Mouse (Mus musculus) MEL (cell line): ENCODE measurements around the gene Uncx. TPM values are rescaled to one million over a fixed set of nuclear protein-coding genes. Genes with fewer than 3 reads are reported as not detected.

ENCODE experiments used
- DNase-seq: peaks from one replicate; pipeline ENCODE4 v3.0.0; 2011; ENCODE audit warnings: low read depth, low spot score
- H3K27ac ChIP-seq: 2 replicates; pipeline ENCODE4 v1.5.1; 2012; ENCODE audit warnings: low read depth, mild to moderate bottlenecking, control low read depth, low read length, moderate library complexity; ENCODE audit not compliant: control insufficient read depth
- H3K27me3 ChIP-seq, 2 experiments: fragments of 150-350 bp in 1 of 2; sonication (generic) in 1 of 2; 2 replicates each; pipeline ENCODE4 v1.6.1; 2012; ENCODE audit warnings: low read length in 2 of 2, mild to moderate bottlenecking in 2 of 2, improper control_type of control experiment in 1 of 2, moderate library complexity in 1 of 2; ENCODE audit not compliant: insufficient read depth in 2 of 2, control insufficient read depth in 1 of 2
- H3K36me3 ChIP-seq, 2 experiments: 2 replicates each; pipeline ENCODE4 v1.6.1; 2012 to 2014; ENCODE audit warnings: low read length in 2 of 2, improper control_type of control experiment in 1 of 2, inconsistent platforms in 1 of 2, mild to moderate bottlenecking in 1 of 2; ENCODE audit not compliant: insufficient read depth in 2 of 2, control insufficient read depth in 1 of 2
- H3K4me1 ChIP-seq, 2 experiments: fragments of 150-350 bp in 1 of 2; sonication (generic) in 1 of 2; 2 replicates each; pipeline ENCODE4 v1.6.1; 2012; ENCODE audit warnings: low read length in 2 of 2, improper control_type of control experiment in 1 of 2, mild to moderate bottlenecking in 1 of 2; ENCODE audit not compliant: insufficient read depth in 2 of 2, control insufficient read depth in 1 of 2
- H3K4me3 ChIP-seq, 2 experiments: fragments of 150-350 bp in 1 of 2; sonication (generic) in 1 of 2; 2 replicates each; pipeline ENCODE4 v1.5.1; 2012; ENCODE audit warnings: low read depth in 2 of 2, low read length in 2 of 2, mild to moderate bottlenecking in 2 of 2, moderate library complexity in 2 of 2, control low read depth in 1 of 2, improper control_type of control experiment in 1 of 2; ENCODE audit not compliant: control insufficient read depth in 1 of 2, insufficient read depth in 1 of 2
- H3K79me2 ChIP-seq: 2 replicates; pipeline ENCODE4 v1.6.1; 2012; ENCODE audit warnings: mild to moderate bottlenecking, low read length, moderate library complexity; ENCODE audit not compliant: control insufficient read depth, poor library complexity, insufficient read depth
- H3K9ac ChIP-seq: 2 replicates; pipeline ENCODE4 v1.6.1; 2012; ENCODE audit warnings: low read depth, mild to moderate bottlenecking, control low read depth, low read length, moderate library complexity; ENCODE audit not compliant: control insufficient read depth, poor library complexity, severe bottlenecking
- H3K9me3 ChIP-seq: fragments of 150-350 bp; sonication (generic); replicated peaks from 2 replicates; pipeline ENCODE4 v1.6.1; 2012; ENCODE audit warnings: mild to moderate bottlenecking, low read length, improper control_type of control experiment, moderate library complexity; ENCODE audit not compliant: insufficient read depth
- CHD1 ChIP-seq: IDR thresholded peaks from 2 replicates; pipeline ENCODE4 v1.6.1; 2012; ENCODE audit warnings: low read depth, mild to moderate bottlenecking, inconsistent platforms, low read length, improper control_type of control experiment
- CTCF ChIP-seq, 3 experiments: IDR thresholded peaks in 2 of 3; conservative IDR thresholded peaks in 1 of 3; 2 replicates each; pipeline ENCODE4 v1.5.1; 2011 to 2012; ENCODE audit warnings: low read length in 3 of 3, low read depth in 2 of 3, mild to moderate bottlenecking in 2 of 3, improper control_type of control experiment in 1 of 3, inconsistent platforms in 1 of 3, mixed read lengths in 1 of 3, moderate library complexity in 1 of 3; ENCODE audit not compliant: control insufficient read depth in 1 of 3, insufficient read depth in 1 of 3, poor library complexity in 1 of 3, severe bottlenecking in 1 of 3
- ELF1 ChIP-seq: IDR thresholded peaks from 2 replicates; pipeline ENCODE4 v1.6.1; 2014; ENCODE audit warnings: low read depth, mild to moderate bottlenecking, inconsistent platforms, low read length, improper control_type of control experiment, moderate library complexity
- EP300 ChIP-seq, 2 experiments: IDR thresholded peaks; 2 replicates each; pipeline ENCODE4 v1.6.1; 2011; ENCODE audit warnings: improper control_type of control experiment in 2 of 2, low read length in 2 of 2, low read depth in 1 of 2, mild to moderate bottlenecking in 1 of 2
- ETS1 ChIP-seq: IDR thresholded peaks from 2 replicates; pipeline ENCODE4 v1.6.1; 2012; ENCODE audit warnings: low read depth, mild to moderate bottlenecking, inconsistent platforms, low read length, improper control_type of control experiment, moderate library complexity
- GABPA ChIP-seq: IDR thresholded peaks from 2 replicates; pipeline ENCODE4 v1.6.1; 2012; ENCODE audit warnings: low read depth, mild to moderate bottlenecking, inconsistent platforms, low read length, improper control_type of control experiment, moderate library complexity
- GATA1 ChIP-seq: IDR thresholded peaks from 2 replicates; pipeline ENCODE4 v1.6.1; 2011; ENCODE audit warnings: low read depth, low read length, improper control_type of control experiment
- JUND ChIP-seq: IDR thresholded peaks from 2 replicates; pipeline ENCODE4 v1.6.1; 2011; ENCODE audit warnings: low read depth, mild to moderate bottlenecking, improper control_type of control experiment, low read length
- KAT2A ChIP-seq: conservative IDR thresholded peaks from 2 replicates; pipeline ENCODE4 v1.6.1; 2012; ENCODE audit warnings: low read depth, low read length, improper control_type of control experiment, inconsistent platforms
- MAFK ChIP-seq: IDR thresholded peaks from 2 replicates; pipeline ENCODE4 v1.6.1; 2011; ENCODE audit warnings: low read depth, mild to moderate bottlenecking, low read length, improper control_type of control experiment, borderline replicate concordance
- MXI1 ChIP-seq: IDR thresholded peaks from 2 replicates; pipeline ENCODE4 v1.6.1; 2011; ENCODE audit warnings: mild to moderate bottlenecking, low read depth, low read length, improper control_type of control experiment
- MYC ChIP-seq: IDR thresholded peaks from 2 replicates; pipeline ENCODE4 v1.6.1; 2011; ENCODE audit warnings: low read depth, mild to moderate bottlenecking, low read length, improper control_type of control experiment, moderate library complexity
- NELFE ChIP-seq: IDR thresholded peaks from 2 replicates; pipeline ENCODE4 v1.6.1; 2011; ENCODE audit warnings: low read depth, low read length, improper control_type of control experiment
- NRF1 ChIP-seq: IDR thresholded peaks from 2 replicates; pipeline ENCODE4 v1.6.1; 2014; ENCODE audit warnings: low read depth, mild to moderate bottlenecking, inconsistent platforms, low read length, improper control_type of control experiment, moderate library complexity; ENCODE audit not compliant: poor library complexity, insufficient read depth, severe bottlenecking
- POLR2AphosphoS2 ChIP-seq: IDR thresholded peaks from 2 replicates; pipeline ENCODE4 v1.6.1; 2011; ENCODE audit warnings: low read length, improper control_type of control experiment
- RAD21 ChIP-seq: IDR thresholded peaks from 2 replicates; pipeline ENCODE4 v1.6.1; 2011; ENCODE audit warnings: mild to moderate bottlenecking, low read depth, low read length, improper control_type of control experiment
- SMC3 ChIP-seq: IDR thresholded peaks from 2 replicates; pipeline ENCODE4 v1.6.1; 2011; ENCODE audit warnings: low read depth, low read length, improper control_type of control experiment
- TAL1 ChIP-seq: IDR thresholded peaks from 2 replicates; pipeline ENCODE4 v1.6.1; 2012; ENCODE audit warnings: mild to moderate bottlenecking, inconsistent platforms, low read length, moderate library complexity, mixed read lengths
- TBP ChIP-seq: IDR thresholded peaks from 2 replicates; pipeline ENCODE4 v1.8.0; 2011; ENCODE audit warnings: low read depth, low read length, improper control_type of control experiment
- ZC3H11A ChIP-seq: IDR thresholded peaks from 2 replicates; pipeline ENCODE4 v1.6.1; 2012; ENCODE audit warnings: low read depth, mild to moderate bottlenecking, inconsistent platforms, low read length, improper control_type of control experiment
- ZNF384 ChIP-seq: IDR thresholded peaks from 2 replicates; pipeline ENCODE4 v1.6.1; 2012; ENCODE audit warnings: low read depth, mild to moderate bottlenecking, inconsistent platforms, low read length, improper control_type of control experiment
- polyA plus RNA-seq, 2 experiments: library from polyadenylated mRNA; stranded (reverse) in 1 of 2; unstranded in 1 of 2; fragments of >175 nt in 1 of 2; fragments of >200 nt in 1 of 2; gene quantifications; 2 replicates each; pipeline versions ENCODE4 v1.2.1 to v1.2.4; 2012; ENCODE audit warnings: low replicate concordance in 2 of 2, low read depth in 1 of 2; ENCODE audit not compliant: insufficient read length in 2 of 2, insufficient read depth in 1 of 2, missing spikeins in 1 of 2
- total RNA-seq: library from RNA; depleted of rRNA; stranded (reverse); fragments of 300-350 nt; gene quantifications from 2 replicates; pipeline ENCODE4 v1.2.3, GENCODE M21; 2012

The Uncx gene
- total and polyA plus RNA-seq, 3 experiments, result not detected

- Histone ChIP-seq H3K9ac (no peak overlapping the region), H3K4me3 (no peak overlapping the region), H3K9me3 (no peaks in the 10 kb centered on the region), H3K79me2 (no peaks in the 10 kb centered on the region), H3K36me3 (no peaks in the 10 kb centered on the region), H3K27ac (no peak overlapping the region), H3K27me3 (peaks cover 0 to 1% of the 10 kb centered on the region in 2 experiments; a peak in 1 of 4 replicates), H3K4me1 (no peaks in the 10 kb centered on the region)
- no peak for DNase-seq
- no peak for TF ChIP-seq MXI1
- TF ChIP-seq JUND, result no peak
- TF ChIP-seq GABPA, result no peak
- no peak for TF ChIP-seq ELF1
- TF ChIP-seq ETS1, result no peak
- no peak for TF ChIP-seq SMC3
- TF ChIP-seq KAT2A, result no peak
- no peak for TF ChIP-seq CHD1
- no peak for TF ChIP-seq CTCF (IDR thresholded peaks at IDR 0.05 in 2 of 3, conservative IDR thresholded peaks at IDR 0.05 in 1 of 3; ENCODE audit: control insufficient read depth in 1 of 3, insufficient read depth in 1 of 3, low read depth in 2 of 3, low read length in 3 of 3, poor library complexity in 1 of 3, severe bottlenecking in 1 of 3)
Measured at GRCm38 (mm10) chr5:139537739-139538135, 5.6 kb upstream of the Uncx start.

- no peaks in the 10 kb centered on the region for H3K79me2 ChIP-seq
- no peak for TF ChIP-seq KAT2A
- no peak for TF ChIP-seq NELFE
- TF ChIP-seq EP300 (IDR thresholded peaks at IDR 0.05; ENCODE audit: low read depth in 1 of 2, low read length in 2 of 2), result no peak
- no peak for TF ChIP-seq MYC
- TF ChIP-seq ELF1, result no peak
- TF ChIP-seq NRF1, result no peak
- no peak for TF ChIP-seq TAL1
- no peak for TF ChIP-seq GATA1
- no peak for TF ChIP-seq MAFK
- no peak for TF ChIP-seq ZNF384
- TF ChIP-seq TBP, result no peak
- no peak for TF ChIP-seq ETS1
- TF ChIP-seq RAD21, result no peak
- no peak for TF ChIP-seq POLR2AphosphoS2
- TF ChIP-seq ZC3H11A, result no peak
Measured at GRCm38 (mm10) chr5:139541151-139542042, 1.9 kb upstream of the Uncx start.

More at GRCm38 (mm10) chr5:139541151-139542042, 1.9 kb upstream of the Uncx start:
- Histone ChIP-seq H3K4me3 (no peak overlapping the region), H3K36me3 (no peaks in the 10 kb centered on the region), H3K27me3 (no peaks in the 10 kb centered on the region), H3K9me3 (no peaks in the 10 kb centered on the region), H3K4me1 (no peaks in the 10 kb centered on the region), H3K27ac (no peak overlapping the region), H3K9ac (no peak overlapping the region)
- no peak for DNase-seq
